Mouse (Mus musculus) testis, adult 2 months (tissue): ENCODE measurements around the gene Hyal4. TPM values are rescaled to one million over a fixed set of nuclear protein-coding genes. Genes with fewer than 3 reads are reported as not detected.
A peak's percentile ranks its signal among the peaks of the same experiment; 100 is the strongest.

Experiments
- H3K27ac ChIP-seq: fragments of 200-500 bp; 2 replicates; pipeline ENCODE4 v1.5.1; 2012; ENCODE audit warnings: low read depth, low read length; ENCODE audit not compliant: control insufficient read depth, insufficient read depth
- H3K27me3 ChIP-seq: fragments of 200-500 bp; 2 replicates; pipeline ENCODE4 v1.6.1; 2012; ENCODE audit warnings: mild to moderate bottlenecking, low read length, moderate library complexity; ENCODE audit not compliant: control insufficient read depth, insufficient read depth
- H3K36me3 ChIP-seq: fragments of 200-500 bp; 2 replicates; pipeline ENCODE4 v1.6.1; 2012; ENCODE audit warnings: mild to moderate bottlenecking, low read length; ENCODE audit not compliant: control insufficient read depth, insufficient read depth
- H3K4me1 ChIP-seq: fragments of 200-500 bp; 2 replicates; pipeline ENCODE4 v1.6.1; 2012; ENCODE audit warnings: low read length; ENCODE audit not compliant: control insufficient read depth, insufficient read depth
- H3K4me3 ChIP-seq: fragments of 200-500 bp; 2 replicates; pipeline ENCODE4 v1.5.1; 2012; ENCODE audit warnings: low read depth, mild to moderate bottlenecking, low read length, moderate library complexity, mixed read lengths; ENCODE audit not compliant: control insufficient read depth
- CTCF ChIP-seq: fragments of 200-500 bp; IDR thresholded peaks from 2 replicates; pipeline ENCODE4 v1.5.1; 2012; ENCODE audit warnings: low read depth, mild to moderate bottlenecking, inconsistent platforms, low read length, moderate library complexity; ENCODE audit not compliant: control insufficient read depth, insufficient read depth, insufficient replicate concordance
- POLR2A ChIP-seq: fragments of 200-500 bp; IDR thresholded peaks from 2 replicates; pipeline ENCODE4 v1.6.1; 2012; ENCODE audit warnings: low read depth, mild to moderate bottlenecking, inconsistent platforms, low read length, moderate library complexity; ENCODE audit not compliant: control insufficient read depth
- polyA plus RNA-seq: library from polyadenylated mRNA; depleted of rRNA; stranded (reverse); fragments of >200 nt; gene quantifications from 2 replicates; pipeline ENCODE4 v1.2.3, GENCODE M21; 2012; rRNA removed

The Hyal4 gene
- polyA plus RNA-seq, 1 experiment, result 0.19 TPM

DNA sequence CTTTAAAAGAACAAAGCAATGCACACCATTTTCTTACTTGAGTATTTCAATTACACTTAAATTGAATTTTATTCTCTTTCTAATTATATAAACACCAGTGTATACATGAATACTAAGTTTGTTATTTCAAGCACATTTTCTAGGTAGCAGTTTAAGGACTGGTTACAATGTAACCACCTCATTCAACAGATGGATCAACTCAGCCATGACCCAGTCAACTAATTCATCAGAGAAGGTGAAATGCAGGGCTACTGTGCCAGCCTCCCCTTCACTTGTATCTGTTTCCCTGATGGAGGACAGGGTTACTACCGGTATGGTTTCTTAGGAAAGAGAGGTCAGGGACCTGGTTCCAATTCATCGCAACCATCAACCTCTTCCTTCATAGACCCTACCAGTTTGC, 18.1 kb downstream of the Hyal4 start:
- TF ChIP-seq CTCF (no peak), POLR2A (no peak)
- Histone ChIP-seq H3K4me3 (no peak overlapping the region), H3K27ac (no peak overlapping the region), H3K27me3 (no peaks in the 10 kb centered on the region), H3K36me3 (no peaks in the 10 kb centered on the region), H3K4me1 (no peaks in the 10 kb centered on the region)

DNA sequence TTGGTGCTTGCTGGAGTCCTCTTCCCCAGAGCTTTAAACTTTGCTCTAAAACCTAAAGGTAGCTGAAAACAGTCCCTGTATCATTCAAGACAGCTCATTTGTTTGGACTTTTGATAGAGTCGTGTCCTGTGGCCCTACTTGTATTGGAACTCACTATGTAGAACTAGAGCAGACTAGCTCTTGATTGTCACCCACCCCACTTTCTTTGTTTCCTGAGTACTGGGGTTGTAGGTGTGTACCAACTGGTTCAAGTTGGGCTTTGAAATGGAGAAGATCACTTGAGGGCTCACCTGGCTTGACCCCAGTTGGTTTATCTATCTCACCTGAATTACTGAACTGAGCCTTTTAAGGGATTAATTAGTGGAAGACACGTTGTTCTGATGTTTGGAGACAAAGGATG, 31.1 kb downstream of the Hyal4 start:
- H3K27ac ChIP-seq, result no peak overlapping the region
- no peak overlapping the region for H3K4me3 ChIP-seq
- H3K4me1 ChIP-seq, result no peaks in the 10 kb centered on the region
- H3K36me3 ChIP-seq, result no peaks in the 10 kb centered on the region
- no peaks in the 10 kb centered on the region for H3K27me3 ChIP-seq
- TF ChIP-seq POLR2A (no peak), CTCF (no peak)

DNA sequence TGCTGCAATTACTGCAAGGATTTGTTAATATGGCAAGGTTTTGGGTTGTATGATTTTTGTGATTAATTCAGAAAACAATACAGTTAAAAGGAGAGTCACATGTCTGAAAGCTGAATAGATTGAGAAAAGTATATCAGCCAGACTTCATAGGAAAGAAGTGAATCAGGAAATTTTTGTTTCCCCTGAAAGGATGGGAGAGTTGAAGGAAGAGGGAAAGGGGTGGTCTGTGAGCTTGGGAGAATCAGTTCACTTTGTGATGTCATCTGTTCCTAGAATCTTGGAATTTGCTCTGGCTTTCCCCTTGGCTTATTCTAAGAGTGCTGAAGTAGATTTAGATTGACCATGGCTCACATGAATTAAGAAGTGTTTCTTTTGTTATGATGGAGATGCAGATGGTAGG, 42.8 kb downstream of the Hyal4 start, which contains the start of gene Spam1:
Spam1 (plus strand) TSS at position 301 of the 400 bp plus-strand sequence.
- Histone ChIP-seq H3K4me3 (peak within 1 kb of the TSS; percentile 65; the same call in 1 of the 2 replicates), H3K27me3 (no peaks in the 10 kb centered on the region), H3K36me3 (no peaks in the 10 kb centered on the region), H3K4me1 (no peaks in the 10 kb centered on the region), H3K27ac (no peak within 1 kb of the TSS)
- no peak for TF ChIP-seq CTCF
- TF ChIP-seq POLR2A, result no peak

Other genes with a start within 250 kb of the Hyal4 start
- gene Iqub, start 233.3 kb upstream of the Hyal4 start, polyA plus RNA-seq, result 26.5 and 29.2 TPM in 2 replicates
- gene Ndufa5, start 220.3 kb upstream of the Hyal4 start, polyA plus RNA-seq, result 21.9 and 25.4 TPM in 2 replicates
- 19.3 and 24.3 TPM in 2 replicates for gene Asb15, start 220.2 kb upstream of the Hyal4 start, polyA plus RNA-seq
- gene Lmod2, start 150.6 kb upstream of the Hyal4 start, polyA plus RNA-seq, result not detected in 2 replicates
- 8.1 and 9.3 TPM in 2 replicates for gene Wasl, start 83.3 kb upstream of the Hyal4 start, polyA plus RNA-seq
- gene Hyal6, start 15.1 kb upstream of the Hyal4 start, polyA plus RNA-seq, result 11.6 and 16.0 TPM in 2 replicates
- gene Spam1, start 42.9 kb downstream of the Hyal4 start, polyA plus RNA-seq, result 18.8 and 29.7 TPM in 2 replicates
- 78.2 and 107 TPM in 2 replicates for gene Hyal5, start 109.7 kb downstream of the Hyal4 start, polyA plus RNA-seq
- 0.02 TPM in 1 of 2 replicates, not detected in the other for gene Tmem229a, start 208.0 kb downstream of the Hyal4 start, polyA plus RNA-seq